Mouse (Mus musculus): ENCODE results near the gene Maoa. TPM values are rescaled to one million over a fixed set of nuclear protein-coding genes. Genes with fewer than 3 reads are reported as not detected.

Gene Maoa
- polyA plus RNA-seq (2012; fragmentation: generic; extraction: Trizol) = 14.8 TPM

DNA sequence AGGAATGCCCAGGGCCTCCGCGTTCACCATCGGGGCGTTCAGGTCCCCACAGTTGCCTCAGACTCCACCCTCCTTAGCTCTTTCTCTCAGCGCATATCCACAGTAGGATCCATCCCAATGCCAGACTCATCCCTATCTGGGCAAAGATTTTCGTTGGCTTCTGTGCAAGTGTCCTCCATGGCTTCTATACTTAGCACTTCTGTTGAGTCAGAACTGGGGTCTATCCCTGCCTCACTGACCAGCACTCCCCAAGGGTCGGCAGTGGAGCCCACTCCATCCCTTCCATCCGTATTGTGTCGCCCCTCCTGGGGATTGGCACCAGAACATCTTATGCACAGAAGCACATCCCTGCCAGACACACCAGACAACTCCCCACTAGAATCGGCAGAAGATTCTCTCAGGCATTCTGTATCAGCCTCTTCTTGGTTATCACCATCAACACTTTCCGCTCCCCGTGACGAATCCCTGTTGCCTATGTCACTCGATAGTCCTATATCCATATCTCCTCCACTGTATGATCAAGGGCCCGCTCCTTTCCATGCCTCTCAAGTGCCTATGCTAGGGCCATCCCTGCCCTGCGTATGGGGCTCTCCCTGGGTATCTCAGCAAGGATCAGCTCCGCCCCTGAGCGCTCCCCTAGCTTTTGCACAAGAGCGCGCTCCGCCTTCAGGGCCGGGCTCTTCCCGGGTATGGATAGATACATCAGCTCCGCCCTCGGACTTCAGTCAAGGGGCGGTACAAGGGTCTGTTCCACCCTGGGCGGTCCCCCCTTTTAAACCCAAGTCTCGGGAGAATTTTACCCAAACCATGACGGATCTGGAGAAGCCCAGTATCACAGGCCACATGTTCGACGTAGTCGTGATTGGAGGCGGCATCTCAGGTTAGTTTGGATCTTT, at the start of gene Maoa:
Maoa (plus strand) TSS at position 665 of the 896 bp plus-strand sequence.
- peaks cover 10% of the 10 kb centered on the region for H3K79me2 ChIP-seq (ENCODE audit: control insufficient read depth, insufficient read depth)
- H3K36me3 ChIP-seq (ENCODE audit: control insufficient read depth, insufficient read depth) = no peaks in the 10 kb centered on the region
- no peak within 1 kb of the TSS for H3ac ChIP-seq (ENCODE audit: control insufficient read depth, insufficient read length)
- H3K4me3 ChIP-seq = peak within 1 kb of the TSS; percentile 39
- peak within 1 kb of the TSS; percentile 94 for H3K4me2 ChIP-seq (ENCODE audit: low read depth)
- H3K27me3 ChIP-seq (ENCODE audit: control insufficient read depth, insufficient read depth, insufficient read length) = no peaks in the 10 kb centered on the region
- TF ChIP-seq POLR2A (IDR thresholded peaks at IDR 0.05; ENCODE audit: insufficient read length, low read depth) (peak; percentile 63), CEBPB (IDR thresholded peaks at IDR 0.05; ENCODE audit: insufficient read depth, poor library complexity, severe bottlenecking) (no peak), TCF3 (IDR thresholded peaks at IDR 0.05; ENCODE audit: insufficient read length, low read depth) (no peak), E2F4 (IDR thresholded peaks at IDR 0.05; ENCODE audit: insufficient read depth) (no peak)

GRCm38 (mm10) chrX:16618225-16619033, 1.1 kb upstream of the Maoa start:
- Histone ChIP-seq H3ac (ENCODE audit: control insufficient read depth, insufficient read length) (no peak overlapping the region), H3K27me3 (ENCODE audit: control insufficient read depth, insufficient read depth, insufficient read length) (no peaks in the 10 kb centered on the region), H3K4me2 (ENCODE audit: low read depth) (peak overlapping the region; percentile 94), H3K36me3 (ENCODE audit: control insufficient read depth, insufficient read depth) (no peaks in the 10 kb centered on the region), H3K79me2 (ENCODE audit: control insufficient read depth, insufficient read depth) (peaks cover 10% of the 10 kb centered on the region), H3K4me3 (peak overlapping the region; percentile 39)
- TF ChIP-seq TCF3 (IDR thresholded peaks at IDR 0.05; ENCODE audit: insufficient read length, low read depth) = no peak
- peak in 1 of 3 experiments; percentile 31 for TF ChIP-seq MYOG (IDR thresholded peaks at IDR 0.05; ENCODE audit: control insufficient read depth in 1 of 3, insufficient read depth in 1 of 3, insufficient read length in 2 of 3, low read depth in 2 of 3)
- TF ChIP-seq POLR2A (IDR thresholded peaks at IDR 0.05; ENCODE audit: insufficient read length, low read depth) = peak; percentile 43
- TF ChIP-seq POLR2AphosphoS2 (IDR thresholded peaks at IDR 0.05; ENCODE audit: insufficient read length, low read depth) = peak; percentile 28

GRCm38 (mm10) chrX:16656511-16656910, 37.0 kb downstream of the Maoa start:
- TF ChIP-seq POLR2A (IDR thresholded peaks at IDR 0.05; ENCODE audit: insufficient read length, low read depth) (no peak), MYOG (IDR thresholded peaks at IDR 0.05; ENCODE audit: control insufficient read depth in 1 of 3, insufficient read depth in 1 of 3, insufficient read length in 2 of 3, low read depth in 2 of 3) (no peak), REST (IDR thresholded peaks at IDR 0.05; ENCODE audit: insufficient read depth, insufficient read length) (no peak), MYOD1 (IDR thresholded peaks at IDR 0.05; ENCODE audit: control insufficient read depth in 1 of 3, insufficient read length in 2 of 3, low read depth in 2 of 3) (no peak), MAX (IDR thresholded peaks at IDR 0.05; ENCODE audit: low read depth) (no peak), POLR2AphosphoS2 (IDR thresholded peaks at IDR 0.05; ENCODE audit: insufficient read length, low read depth) (no peak), E2F4 (IDR thresholded peaks at IDR 0.05; ENCODE audit: insufficient read depth) (no peak), TCF12 (IDR thresholded peaks at IDR 0.05; ENCODE audit: insufficient read depth, poor library complexity, severe bottlenecking) (no peak), USF1 (IDR thresholded peaks at IDR 0.05; ENCODE audit: low read depth) (no peak)
- Histone ChIP-seq H3ac (ENCODE audit: control insufficient read depth, insufficient read length) (no peak overlapping the region), H3K79me2 (ENCODE audit: control insufficient read depth, insufficient read depth) (no peaks in the 10 kb centered on the region), H3K4me3 (no peak overlapping the region), H3K27me3 (ENCODE audit: control insufficient read depth, insufficient read depth, insufficient read length) (no peaks in the 10 kb centered on the region), H3K36me3 (ENCODE audit: control insufficient read depth, insufficient read depth) (no peaks in the 10 kb centered on the region), H3K4me2 (ENCODE audit: low read depth) (no peak overlapping the region)

- TF ChIP-seq MYOG (IDR thresholded peaks at IDR 0.05; ENCODE audit: control insufficient read depth in 1 of 3, insufficient read depth in 1 of 3, insufficient read length in 2 of 3, low read depth in 2 of 3) = no peak
- TF ChIP-seq MYOD1 (IDR thresholded peaks at IDR 0.05; ENCODE audit: control insufficient read depth in 1 of 3, insufficient read length in 2 of 3, low read depth in 2 of 3) = peak in 2 of 3 experiments; percentile 22 to 43
- no peaks in the 10 kb centered on the region for H3K27me3 ChIP-seq (ENCODE audit: control insufficient read depth, insufficient read depth, insufficient read length)
- no peak overlapping the region for H3K4me3 ChIP-seq
- no peak overlapping the region for H3ac ChIP-seq (ENCODE audit: control insufficient read depth, insufficient read length)
- peak overlapping the region; percentile 12 for H3K4me2 ChIP-seq (ENCODE audit: low read depth)
- H3K36me3 ChIP-seq (ENCODE audit: control insufficient read depth, insufficient read depth) = no peaks in the 10 kb centered on the region
- H3K79me2 ChIP-seq (ENCODE audit: control insufficient read depth, insufficient read depth) = no peaks in the 10 kb centered on the region
Measured at GRCm38 (mm10) chrX:16706094-16706493, 86.6 kb downstream of the Maoa start.

DNA sequence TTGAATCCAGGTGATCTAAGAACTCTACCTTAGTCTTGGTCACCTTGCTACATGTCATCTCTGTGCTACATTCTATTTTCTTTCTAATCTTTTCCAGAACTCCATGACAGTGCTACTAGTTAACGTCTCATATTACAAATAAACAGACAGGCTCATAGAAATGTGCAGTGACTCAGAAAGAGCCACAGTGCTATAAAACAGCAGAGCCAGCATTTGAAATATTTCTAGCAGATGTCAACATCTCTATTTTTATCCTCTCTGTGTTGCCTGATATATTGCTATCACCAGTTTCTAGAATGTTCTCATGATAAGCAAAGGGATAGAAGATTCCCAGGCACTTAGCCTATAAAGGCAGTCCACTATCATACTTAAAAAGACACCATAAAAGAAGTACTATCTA, 94.5 kb downstream of the Maoa start:
- no peaks in the 10 kb centered on the region for H3K27me3 ChIP-seq (ENCODE audit: control insufficient read depth, insufficient read depth, insufficient read length)
- no peak for TF ChIP-seq POLR2A (IDR thresholded peaks at IDR 0.05; ENCODE audit: insufficient read length, low read depth)
- TF ChIP-seq MAX (IDR thresholded peaks at IDR 0.05; ENCODE audit: low read depth) = no peak
- TF ChIP-seq TCF12 (IDR thresholded peaks at IDR 0.05; ENCODE audit: insufficient read depth, poor library complexity, severe bottlenecking) = no peak
- no peaks in the 10 kb centered on the region for H3K79me2 ChIP-seq (ENCODE audit: control insufficient read depth, insufficient read depth)
- H3K4me2 ChIP-seq (ENCODE audit: low read depth) = peak overlapping the region; percentile 49
- H3ac ChIP-seq (ENCODE audit: control insufficient read depth, insufficient read length) = no peak overlapping the region
- H3K4me3 ChIP-seq = no peak overlapping the region
- H3K36me3 ChIP-seq (ENCODE audit: control insufficient read depth, insufficient read depth) = no peaks in the 10 kb centered on the region

Other genes starting within 250 kb of the Maoa start
- gene Cypt1, start 96.8 kb upstream of the Maoa start, polyA plus RNA-seq (2012; fragmentation: generic; extraction: Trizol) = not detected
- 0.25 TPM for gene Maob, start 197.7 kb downstream of the Maoa start, polyA plus RNA-seq (2012; fragmentation: generic; extraction: Trizol)